Mouse (Mus musculus) forebrain, embryonic 15.5 days (tissue): ENCODE data around the gene Phf10. TPM values are rescaled to one million over a fixed set of nuclear protein-coding genes. Genes with fewer than 3 reads are reported as not detected.
"Not testable (repeated sequence)": the region's sequence is repeated elsewhere in the genome, so short reads cannot be mapped to it uniquely, and the experiment has no call there.

Source experiments
- ATAC-seq: fragments of 200-750 bp; cut with Nextera tagmentation; replicated peaks from 2 replicates; pipeline ENCODE4 v1.8.0; 2017; ENCODE audit warnings: mild to moderate bottlenecking, moderate TSS enrichment, moderate library complexity
- H3K27ac ChIP-seq: fragments of 300-500 bp; sonication (generic); replicated peaks from 2 replicates; pipeline ENCODE4 v1.5.1; 2015; ENCODE audit warnings: mild to moderate bottlenecking, inconsistent platforms
- H3K27me3 ChIP-seq: fragments of 300-500 bp; sonication (generic); 2 replicates; pipeline ENCODE4 v1.6.1; 2015; ENCODE audit warnings: inconsistent platforms
- H3K36me3 ChIP-seq: fragments of 300-500 bp; sonication (generic); 2 replicates; pipeline ENCODE4 v1.6.1; 2015; ENCODE audit warnings: mild to moderate bottlenecking, inconsistent platforms
- H3K4me1 ChIP-seq: fragments of 300-500 bp; sonication (generic); 2 replicates; pipeline ENCODE4 v1.6.1; 2015; ENCODE audit warnings: inconsistent platforms
- H3K4me2 ChIP-seq: fragments of 300-500 bp; sonication (generic); replicated peaks from 2 replicates; pipeline ENCODE4 v1.6.1; 2015; ENCODE audit warnings: mild to moderate bottlenecking, inconsistent platforms
- H3K4me3 ChIP-seq: fragments of 300-500 bp; sonication (generic); 2 replicates; pipeline ENCODE4 v1.5.1; 2015; ENCODE audit warnings: mild to moderate bottlenecking, inconsistent platforms
- H3K9ac ChIP-seq: fragments of 300-500 bp; sonication (generic); replicated peaks from 2 replicates; pipeline ENCODE4 v1.6.1; 2015; ENCODE audit warnings: mild to moderate bottlenecking, inconsistent platforms
- H3K9me3 ChIP-seq: fragments of 300-500 bp; sonication (generic); 2 replicates; pipeline ENCODE4 v1.6.1; 2016; ENCODE audit warnings: inconsistent platforms
- WGBS: fragments of 180-500 bp; shearing (Covaris S2); methylation state at CpG from one replicate; pipeline ENCODE4 v1.1.7; 2015; ENCODE audit warnings: mixed read lengths; 5-methylcytosine and 5-hydroxymethylcytosine counted together
- polyA plus RNA-seq: library from polyadenylated mRNA; unstranded; fragments of >200 nt; fragmentation: Nextera tagmentation; extraction: Ambion mirVana; gene quantifications from 2 replicates; pipeline ENCODE4 v1.2.1, GENCODE M21; 2015

Phf10 gene
- polyA plus RNA-seq, 1 experiment from 2014 or later: 17.5 TPM

GRCm38 (mm10) chr17:14961557-14962154 is 583 bp upstream of the Phf10 start:
- H3K36me3 ChIP-seq, H3K9me3 ChIP-seq, H3K4me2 ChIP-seq, H3K9ac ChIP-seq, H3K4me3 ChIP-seq, H3K27ac ChIP-seq, H3K27me3 ChIP-seq: not testable (repeated sequence)
- no CpG with 5 or more reads among the region's 44 CpGs for WGBS
- H3K4me1 ChIP-seq: peaks cover 15% of the 10 kb centered on the region
- peak; percentile 94 for ATAC-seq

- H3K27ac ChIP-seq: no peak overlapping the region
These were observed 553 bp downstream of the Phf10 start for GRCm38 (mm10) chr17:14960520-14960919.

GRCm38 (mm10) chr17:14959979-14960378 is 1.1 kb downstream of the Phf10 start:
- H3K4me3 ChIP-seq: peak overlapping the region; percentile 29
- no peak overlapping the region for H3K27ac ChIP-seq
- H3K9me3 ChIP-seq: no peaks in the 10 kb centered on the region
- H3K4me1 ChIP-seq: peaks cover 15% of the 10 kb centered on the region
- no peaks in the 10 kb centered on the region for H3K27me3 ChIP-seq
- WGBS: 15% methylated on average over 3 of the region's 3 CpGs
- H3K9ac ChIP-seq: peak overlapping the region; percentile 41
- 0 out of 2 replicates have a peak, but pooled peaks cover 6% of the 10 kb centered on the region for H3K36me3 ChIP-seq
- peak overlapping the region; percentile 44 for H3K4me2 ChIP-seq
- no peak for ATAC-seq

More at GRCm38 (mm10) chr17:14960520-14960919, 553 bp downstream of the Phf10 start:
- Histone ChIP-seq H3K4me1 (peaks cover 15% of the 10 kb centered on the region), H3K9ac (peak overlapping the region; percentile 71), H3K36me3 (0 out of 2 replicates have a peak, but pooled peaks cover 6% of the 10 kb centered on the region), H3K27me3 (no peaks in the 10 kb centered on the region), H3K9me3 (no peaks in the 10 kb centered on the region), H3K4me2 (peak overlapping the region; percentile 86), H3K4me3 (peak overlapping the region; percentile 76)
- under 1% methylated on average over 22 of the region's 23 CpGs for WGBS
- ATAC-seq: peak; percentile 12

- Histone ChIP-seq H3K4me1 (peaks cover 15% of the 10 kb centered on the region), H3K27me3 (no peaks in the 10 kb centered on the region), H3K4me3 (no peak overlapping the region), H3K9ac (no peak overlapping the region), H3K9me3 (no peaks in the 10 kb centered on the region), H3K4me2 (no peak overlapping the region), H3K36me3 (peaks cover 12% of the 10 kb centered on the region), H3K27ac (no peak overlapping the region)
- WGBS: 92% methylated on average over 5 of the region's 5 CpGs
- no peak for ATAC-seq
These were observed 2.3 kb downstream of the Phf10 start for GRCm38 (mm10) chr17:14958686-14959327.

- no peaks in the 10 kb centered on the region for H3K9me3 ChIP-seq
- H3K27me3 ChIP-seq: no peaks in the 10 kb centered on the region
- H3K4me2 ChIP-seq: no peak overlapping the region
- WGBS: 93% methylated on average over 8 of the region's 8 CpGs
- no peak overlapping the region for H3K4me3 ChIP-seq
- no peak overlapping the region for H3K9ac ChIP-seq
- H3K4me1 ChIP-seq: 0 out of 2 replicates have a peak, but pooled peaks cover 1% of the 10 kb centered on the region
- peaks cover 52% of the 10 kb centered on the region for H3K36me3 ChIP-seq
- ATAC-seq: no peak
- H3K27ac ChIP-seq: no peak overlapping the region
These were observed 7.6 kb downstream of the Phf10 start for GRCm38 (mm10) chr17:14953452-14953851.

- no peak overlapping the region for H3K27ac ChIP-seq
- H3K4me1 ChIP-seq: peaks cover 12% of the 10 kb centered on the region
- no peaks in the 10 kb centered on the region for H3K9me3 ChIP-seq
- H3K27me3 ChIP-seq: no peaks in the 10 kb centered on the region
- no peak overlapping the region for H3K4me2 ChIP-seq
- WGBS: 88% methylated on average over 7 of the region's 7 CpGs
- peaks cover 61% of the 10 kb centered on the region for H3K36me3 ChIP-seq
- no peak for ATAC-seq
- H3K9ac ChIP-seq: no peak overlapping the region
- H3K4me3 ChIP-seq: no peak overlapping the region
These were observed 11.8 kb downstream of the Phf10 start for GRCm38 (mm10) chr17:14949161-14949827.

GRCm38 (mm10) chr17:14944551-14944950 is 16.5 kb downstream of the Phf10 start:
- WGBS: 92% methylated on average over 1 of the region's 1 CpGs
- no peak for ATAC-seq
- peak overlapping the region; percentile 94; the same call in 1 of the 2 replicates for H3K4me3 ChIP-seq

GRCm38 (mm10) chr17:14943729-14944059 is 17.4 kb downstream of the Phf10 start:
- H3K4me1 ChIP-seq: peaks cover 26% of the 10 kb centered on the region
- no peak overlapping the region for H3K27ac ChIP-seq
- H3K36me3 ChIP-seq: peaks cover 16% of the 10 kb centered on the region
- H3K27me3 ChIP-seq: no peaks in the 10 kb centered on the region
- H3K4me3 ChIP-seq: peak overlapping the region; percentile 94
- peak overlapping the region; percentile 75 for H3K4me2 ChIP-seq
- 15% methylated on average over 16 of the region's 16 CpGs for WGBS
- no peaks in the 10 kb centered on the region for H3K9me3 ChIP-seq
- ATAC-seq: no peak
- H3K9ac ChIP-seq: peak overlapping the region; percentile 90

More at GRCm38 (mm10) chr17:14944551-14944950, 16.5 kb downstream of the Phf10 start:
- H3K9me3 ChIP-seq: no peaks in the 10 kb centered on the region
- H3K4me1 ChIP-seq: peaks cover 26% of the 10 kb centered on the region
- peaks cover 23% of the 10 kb centered on the region for H3K36me3 ChIP-seq
- no peak overlapping the region for H3K9ac ChIP-seq
- H3K27me3 ChIP-seq: no peaks in the 10 kb centered on the region
- H3K4me2 ChIP-seq: 0 out of 2 replicates have a peak overlapping the region, but pooled peaks have one; percentile 75
- H3K27ac ChIP-seq: no peak overlapping the region

- peak; percentile 99 for ATAC-seq
- Histone ChIP-seq H3K36me3 (peaks cover 11% of the 10 kb centered on the region), H3K4me3 (peak within 1 kb of the TSS; percentile 94), H3K4me1 (peaks cover 26% of the 10 kb centered on the region), H3K4me2 (peak within 1 kb of the TSS; percentile 75), H3K27ac (peak within 1 kb of the TSS; percentile 82), H3K9me3 (no peaks in the 10 kb centered on the region), H3K27me3 (no peaks in the 10 kb centered on the region), H3K9ac (peak within 1 kb of the TSS; percentile 90)
- WGBS: under 1% methylated on average over 54 of the region's 54 CpGs
These were observed 17.9 kb downstream of the Phf10 start, which contains the start of the genes Wdr27 and 1600012H06Rik for GRCm38 (mm10) chr17:14943009-14943728. TSS of gene Wdr27 (minus strand) at chr17:14943158. TSS of gene 1600012H06Rik (plus strand) at chr17:14943184.

- not testable (repeated sequence) for ATAC-seq, H3K27me3 ChIP-seq, H3K27ac ChIP-seq, H3K9me3 ChIP-seq
- Histone ChIP-seq H3K4me3 (peak overlapping the region; percentile 94), H3K9ac (peak overlapping the region; percentile 84), H3K4me2 (peak overlapping the region; percentile 75), H3K36me3 (peaks cover 11% of the 10 kb centered on the region), H3K4me1 (peaks cover 26% of the 10 kb centered on the region)
- 63% methylated on average over 6 of the region's 6 CpGs for WGBS
These were observed 18.9 kb downstream of the Phf10 start for GRCm38 (mm10) chr17:14942181-14942580.

- Histone ChIP-seq H3K27ac (no peak overlapping the region), H3K4me3 (no peak overlapping the region), H3K36me3 (no peaks in the 10 kb centered on the region), H3K4me1 (no peaks in the 10 kb centered on the region), H3K9ac (no peak overlapping the region), H3K27me3 (no peaks in the 10 kb centered on the region), H3K9me3 (no peaks in the 10 kb centered on the region), H3K4me2 (no peak overlapping the region)
- no peak for ATAC-seq
- 75% methylated on average over 5 of the region's 5 CpGs for WGBS
These were observed 25.1 kb downstream of the Phf10 start for GRCm38 (mm10) chr17:14935841-14936605.
